Mouse (Mus musculus): ENCODE data around the gene Farp2. TPM values are rescaled to one million over a fixed set of nuclear protein-coding genes. Genes with fewer than 3 reads are reported as not detected.

Farp2 gene
- 5.7 and 6.3 TPM in 2 replicates for polyA plus RNA-seq (2012; rRNA removed)

DNA sequence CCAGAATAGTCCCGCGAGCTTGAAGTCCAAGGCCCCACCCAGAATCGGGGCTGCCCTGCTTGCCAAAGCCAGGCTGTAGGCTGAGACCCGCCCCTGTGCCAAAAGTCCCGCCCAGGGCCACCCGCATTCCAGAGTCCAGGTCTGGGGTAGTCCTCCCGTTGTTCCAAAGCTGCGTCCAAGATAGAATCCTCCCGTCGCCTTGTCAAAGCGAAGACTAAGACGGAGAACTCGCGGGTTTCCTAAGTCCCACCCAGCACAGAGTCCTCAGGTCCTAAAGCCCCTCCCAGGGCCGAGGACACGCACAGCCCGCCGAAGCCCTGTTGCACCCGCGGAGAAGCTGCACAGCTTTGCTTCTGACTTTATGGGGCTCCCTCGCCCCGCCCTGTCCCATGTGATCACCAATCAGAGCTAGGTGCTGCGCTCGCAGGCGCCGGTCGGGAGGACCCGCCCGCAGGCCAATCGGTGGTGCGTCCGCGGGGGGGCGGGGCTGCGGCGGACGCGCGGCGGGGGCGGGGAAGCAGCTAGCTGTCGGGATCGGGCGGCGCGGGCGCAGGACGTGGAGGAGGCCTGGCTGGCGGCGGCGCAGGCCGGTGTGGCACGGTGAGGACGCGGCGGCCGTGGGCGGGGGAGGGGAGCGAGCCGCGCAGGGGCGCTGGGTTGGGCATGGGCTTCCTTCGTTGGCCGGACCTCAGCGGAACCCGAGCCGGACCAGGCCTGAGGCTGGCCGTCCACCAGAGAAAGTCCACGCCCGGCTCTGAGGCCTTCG is at the start of gene Farp2:
Gene Farp2, plus strand, starts transcription at position 495 of the 766 bp plus-strand sequence.
- H3K4me3 ChIP-seq (replicated peaks; ENCODE audit: insufficient read depth, low read depth, low read length), result peak within 1 kb of the TSS; percentile 59
- TF ChIP-seq CTCF (IDR thresholded peaks at IDR 0.05; ENCODE audit: borderline replicate concordance, insufficient read depth, low read depth, low read length), result no peak
- H3K27me3 ChIP-seq (ENCODE audit: control insufficient read depth, insufficient read depth, low read length), result no peaks in the 10 kb centered on the region
- under 1% methylated on average over 70 of the region's 71 CpGs for WGBS
- no peak within 1 kb of the TSS for H3K27ac ChIP-seq (ENCODE audit: insufficient read depth, low read length)
- peaks cover 5% of the 10 kb centered on the region; the same call in 1 of the 2 replicates for H3K4me1 ChIP-seq (ENCODE audit: control insufficient read depth, insufficient read depth, low read length)
- DNase-seq, result peak; percentile 91 to 96

DNA sequence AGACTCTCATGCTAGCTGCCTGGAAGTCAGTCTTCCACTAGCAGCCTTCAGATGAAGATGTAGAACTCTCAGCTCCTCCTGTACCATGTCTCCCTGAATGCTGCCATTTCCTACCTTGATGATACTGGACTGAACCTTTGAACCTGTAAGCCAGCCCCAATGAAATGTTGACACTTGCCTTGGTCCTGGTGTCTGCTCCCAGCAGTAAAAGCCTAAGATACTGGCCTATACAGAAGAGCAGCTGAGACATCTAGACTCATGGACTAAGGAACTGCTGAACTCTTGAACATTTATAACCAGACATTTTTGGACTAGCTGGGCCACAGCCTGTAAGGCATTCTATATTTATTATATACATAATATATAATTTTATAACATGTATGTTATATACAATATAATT is 46.8 kb upstream of the Farp2 start:
- Histone ChIP-seq H3K4me3 (replicated peaks; ENCODE audit: insufficient read depth, low read depth, low read length) (no peak overlapping the region), H3K27ac (ENCODE audit: insufficient read depth, low read length) (no peak overlapping the region), H3K4me1 (ENCODE audit: control insufficient read depth, insufficient read depth, low read length) (no peaks in the 10 kb centered on the region), H3K27me3 (ENCODE audit: control insufficient read depth, insufficient read depth, low read length) (no peaks in the 10 kb centered on the region)
- no peak for DNase-seq
- TF ChIP-seq CTCF (IDR thresholded peaks at IDR 0.05; ENCODE audit: borderline replicate concordance, insufficient read depth, low read depth, low read length), result no peak
- TF ChIP-seq POLR2A (IDR thresholded peaks at IDR 0.05; ENCODE audit: borderline replicate concordance, insufficient read depth, low read length), result no peak

DNA sequence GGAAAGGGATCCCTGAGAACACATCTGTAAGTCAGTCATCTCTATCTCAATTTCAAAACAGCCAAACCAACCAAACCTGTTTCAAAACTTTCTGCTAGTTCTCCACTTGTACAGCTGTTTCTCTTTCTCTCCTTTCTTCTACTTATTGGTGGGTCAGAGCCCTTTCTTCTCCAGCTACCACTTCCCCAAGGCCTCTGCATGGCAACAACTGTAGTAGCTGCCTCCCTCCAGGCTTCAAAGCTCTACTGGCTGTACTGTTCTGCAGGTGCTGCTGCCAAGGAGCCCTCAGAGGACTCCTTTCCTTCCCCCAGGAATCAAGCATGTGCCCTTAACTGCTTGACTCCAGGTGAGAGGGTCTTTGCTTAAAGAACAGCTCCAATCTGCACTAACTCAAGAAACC is 46.1 kb upstream of the Farp2 start:
- Histone ChIP-seq H3K4me3 (replicated peaks; ENCODE audit: insufficient read depth, low read depth, low read length) (no peak overlapping the region), H3K27me3 (ENCODE audit: control insufficient read depth, insufficient read depth, low read length) (no peaks in the 10 kb centered on the region), H3K4me1 (ENCODE audit: control insufficient read depth, insufficient read depth, low read length) (no peaks in the 10 kb centered on the region), H3K27ac (ENCODE audit: insufficient read depth, low read length) (no peak overlapping the region)
- no peak for DNase-seq
- TF ChIP-seq CTCF (IDR thresholded peaks at IDR 0.05; ENCODE audit: borderline replicate concordance, insufficient read depth, low read depth, low read length) (no peak), POLR2A (IDR thresholded peaks at IDR 0.05; ENCODE audit: borderline replicate concordance, insufficient read depth, low read length) (no peak)

DNA sequence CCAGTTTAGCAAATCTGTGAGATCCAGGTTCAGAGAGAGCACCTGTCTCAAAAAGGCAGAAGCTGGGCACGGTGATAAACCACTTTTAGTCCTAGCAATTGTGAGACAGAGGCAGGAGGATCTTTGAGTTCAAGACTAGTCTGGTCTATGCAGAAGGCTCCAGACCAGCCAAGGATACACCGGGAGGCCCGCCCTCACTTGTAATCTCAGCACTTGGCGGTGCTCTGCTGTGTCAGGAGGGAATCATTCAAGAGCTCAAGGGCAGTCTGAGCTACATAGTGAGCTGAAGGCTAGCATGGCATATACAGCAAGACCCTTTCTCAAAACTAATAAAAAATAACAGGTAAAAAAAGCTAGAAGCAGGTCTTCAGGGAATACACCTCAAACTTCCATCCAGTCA is 43.3 kb upstream of the Farp2 start:
- 84% methylated on average over 4 of the region's 4 CpGs for WGBS
- TF ChIP-seq CTCF (IDR thresholded peaks at IDR 0.05; ENCODE audit: borderline replicate concordance, insufficient read depth, low read depth, low read length) (no peak), POLR2A (IDR thresholded peaks at IDR 0.05; ENCODE audit: borderline replicate concordance, insufficient read depth, low read length) (no peak)

DNA sequence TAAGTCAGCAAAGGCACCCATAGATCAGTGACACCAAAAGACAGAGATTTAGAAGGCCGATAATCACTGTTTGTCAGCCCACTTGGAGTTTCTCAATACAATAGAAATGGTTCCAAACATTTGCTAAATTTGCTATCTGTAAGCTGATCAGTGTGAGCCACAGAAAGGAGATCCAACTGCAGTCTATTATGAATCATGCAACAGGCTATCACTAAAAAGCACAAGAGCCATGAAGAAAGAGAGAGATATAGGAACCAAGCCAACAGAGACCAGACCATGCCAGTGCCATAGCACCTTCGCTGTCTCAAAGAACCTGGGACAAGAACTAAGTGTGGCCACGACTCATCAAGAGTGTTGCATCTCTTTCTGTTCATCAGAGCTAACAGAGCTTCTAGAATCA is 36.2 kb upstream of the Farp2 start:
- Histone ChIP-seq H3K27ac (ENCODE audit: insufficient read depth, low read length) (no peak overlapping the region), H3K4me1 (ENCODE audit: control insufficient read depth, insufficient read depth, low read length) (no peaks in the 10 kb centered on the region), H3K27me3 (ENCODE audit: control insufficient read depth, insufficient read depth, low read length) (no peaks in the 10 kb centered on the region), H3K4me3 (replicated peaks; ENCODE audit: insufficient read depth, low read depth, low read length) (no peak overlapping the region)
- no peak for DNase-seq
- 92% methylated on average over 3 of the region's 3 CpGs for WGBS
- TF ChIP-seq CTCF (IDR thresholded peaks at IDR 0.05; ENCODE audit: borderline replicate concordance, insufficient read depth, low read depth, low read length) (no peak), POLR2A (IDR thresholded peaks at IDR 0.05; ENCODE audit: borderline replicate concordance, insufficient read depth, low read length) (no peak)

More for the DNA sequence above, 43.3 kb upstream of the Farp2 start:
- Histone ChIP-seq H3K4me3 (replicated peaks; ENCODE audit: insufficient read depth, low read depth, low read length) (no peak overlapping the region), H3K27ac (ENCODE audit: insufficient read depth, low read length) (no peak overlapping the region), H3K27me3 (ENCODE audit: control insufficient read depth, insufficient read depth, low read length) (no peaks in the 10 kb centered on the region), H3K4me1 (ENCODE audit: control insufficient read depth, insufficient read depth, low read length) (no peaks in the 10 kb centered on the region)
- DNase-seq, result no peak

DNA sequence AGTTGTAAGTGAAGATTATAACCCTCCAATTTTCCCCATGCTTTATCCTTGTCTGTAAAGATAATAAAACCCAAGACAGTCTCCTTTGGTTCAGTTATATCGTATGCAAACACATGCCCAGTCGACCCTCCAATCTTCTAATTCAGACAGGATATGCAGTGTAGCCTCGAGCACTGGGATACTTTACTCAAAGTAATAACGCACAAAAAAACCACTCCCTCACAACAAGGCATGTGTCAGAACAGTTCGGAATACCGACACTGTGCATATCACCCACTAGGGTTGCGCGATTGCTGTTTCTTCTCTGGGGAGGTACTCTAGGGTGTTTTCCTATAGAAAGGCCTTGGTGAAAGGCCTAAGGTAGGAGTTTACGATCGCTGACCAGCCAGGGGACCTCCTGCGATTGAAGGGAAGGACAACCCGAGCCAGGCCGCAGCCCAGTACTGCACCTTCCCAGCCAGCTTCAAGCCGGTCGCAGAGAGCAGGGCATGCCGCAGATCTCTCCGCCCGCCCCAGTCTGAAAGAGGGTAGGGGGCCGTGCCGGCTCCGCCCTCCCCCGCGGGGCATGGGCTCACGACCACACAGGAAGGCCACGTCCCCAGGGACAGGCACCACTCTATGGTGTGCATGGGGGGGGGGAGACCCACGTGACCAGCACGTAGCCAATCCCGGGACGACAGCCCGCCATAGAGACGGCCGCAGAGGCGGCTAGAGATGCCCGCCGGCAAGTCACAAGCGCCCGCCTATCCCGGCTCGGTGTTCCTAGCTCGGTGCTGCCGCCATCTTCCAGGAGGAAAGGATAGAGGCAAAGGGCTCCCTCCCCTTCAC is 33.9 kb upstream of the Farp2 start:
- TF ChIP-seq CTCF (IDR thresholded peaks at IDR 0.05; ENCODE audit: borderline replicate concordance, insufficient read depth, low read depth, low read length) (peak; percentile 49; the same call in 1 of the 2 replicates), POLR2A (IDR thresholded peaks at IDR 0.05; ENCODE audit: borderline replicate concordance, insufficient read depth, low read length) (peak; percentile 52)
- H3K4me3 ChIP-seq (replicated peaks; ENCODE audit: insufficient read depth, low read depth, low read length), result peak overlapping the region; percentile 78
- under 1% methylated on average over 41 of the region's 41 CpGs for WGBS

DNA sequence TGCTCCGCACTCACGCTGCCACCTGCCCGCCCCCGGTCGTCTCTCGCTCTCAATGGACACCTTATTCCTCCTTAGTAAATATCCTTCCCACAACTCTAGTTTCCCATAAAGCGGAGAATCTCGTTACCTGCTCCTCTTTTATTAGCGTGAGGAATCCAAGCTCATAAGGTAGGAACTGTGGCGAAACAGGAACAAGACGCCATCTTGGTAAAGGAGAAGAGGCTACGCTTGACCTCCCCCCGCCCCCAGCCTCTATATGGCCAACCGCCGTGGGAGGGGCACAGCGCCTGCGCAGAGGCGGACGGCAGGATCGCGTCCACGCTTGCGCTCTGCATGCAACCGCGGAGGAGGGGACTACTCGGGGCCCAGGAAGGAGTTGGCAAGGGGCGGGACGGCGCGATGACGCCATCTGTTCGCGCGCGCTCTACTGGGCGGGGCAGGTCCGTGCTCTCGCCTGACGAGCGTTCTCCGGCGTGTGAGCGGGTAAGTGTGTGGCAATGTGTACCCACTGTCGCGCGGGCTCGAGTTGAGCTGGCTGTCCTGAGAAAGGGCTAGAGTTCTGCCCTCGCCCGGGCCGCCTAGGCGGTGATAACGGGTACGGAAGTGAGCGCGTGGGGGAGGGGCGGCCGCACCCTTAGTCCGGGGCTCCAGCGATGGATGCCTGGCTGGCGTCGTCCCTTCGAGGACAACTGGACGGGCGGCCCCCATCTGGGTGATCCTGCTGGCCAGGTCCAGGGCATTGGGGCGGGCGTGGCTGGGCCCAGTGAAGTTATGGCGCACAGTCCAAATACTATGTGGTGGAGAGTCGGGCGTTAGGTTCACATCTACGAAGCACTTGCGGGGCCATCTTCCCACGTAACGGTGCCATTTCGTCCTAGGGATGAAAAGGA is 33.0 kb upstream of the Farp2 start, which contains the start of gene Hdlbp:
Gene Hdlbp, minus strand, starts transcription at position 230 of the 890 bp plus-strand sequence.
- H3K4me1 ChIP-seq (ENCODE audit: control insufficient read depth, insufficient read depth, low read length), result no peaks in the 10 kb centered on the region
- TF ChIP-seq POLR2A (IDR thresholded peaks at IDR 0.05; ENCODE audit: borderline replicate concordance, insufficient read depth, low read length) (peak; percentile 74), CTCF (IDR thresholded peaks at IDR 0.05; ENCODE audit: borderline replicate concordance, insufficient read depth, low read depth, low read length) (no peak)
- DNase-seq, result peak; percentile 99
- under 1% methylated on average over 74 of the region's 74 CpGs for WGBS
- peak within 1 kb of the TSS; percentile 78 for H3K4me3 ChIP-seq (replicated peaks; ENCODE audit: insufficient read depth, low read depth, low read length)
- no peaks in the 10 kb centered on the region for H3K27me3 ChIP-seq (ENCODE audit: control insufficient read depth, insufficient read depth, low read length)
- H3K27ac ChIP-seq (ENCODE audit: insufficient read depth, low read length), result peak within 1 kb of the TSS; percentile 83

More for the DNA sequence above, 33.9 kb upstream of the Farp2 start:
- no peaks in the 10 kb centered on the region for H3K4me1 ChIP-seq (ENCODE audit: control insufficient read depth, insufficient read depth, low read length)
- H3K27me3 ChIP-seq (ENCODE audit: control insufficient read depth, insufficient read depth, low read length), result no peaks in the 10 kb centered on the region
- DNase-seq, result peak; percentile 98 to 99
- H3K27ac ChIP-seq (ENCODE audit: insufficient read depth, low read length), result peak overlapping the region; percentile 83

Measured in cerebellum, adult 2 months (tissue).